Mouse (Mus musculus): ENCODE measurements around the gene Whrn. TPM values are rescaled to one million over a fixed set of nuclear protein-coding genes. Genes with fewer than 3 reads are reported as not detected.

Gene Whrn
- polyA plus RNA-seq, 1 experiment, result not detected

DNA sequence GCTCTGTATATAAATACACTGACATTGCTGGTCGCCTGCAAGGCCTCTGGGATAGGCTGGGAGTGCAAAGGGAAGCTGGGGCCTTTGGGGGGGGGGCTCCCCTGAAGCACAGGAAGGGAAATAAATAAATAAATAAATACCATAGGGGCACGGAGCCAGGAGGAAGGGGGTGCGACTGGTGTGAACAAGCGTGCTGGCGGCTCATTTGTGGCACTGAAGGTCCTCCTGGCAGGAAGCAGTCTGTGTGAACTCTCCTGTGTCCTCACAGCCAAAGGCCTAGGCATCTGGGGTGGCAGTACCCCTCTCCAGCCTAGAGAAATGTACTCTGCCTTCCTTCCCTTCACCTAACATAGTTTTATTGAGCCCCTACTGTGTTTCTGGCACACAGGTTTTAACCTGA, 80.8 kb downstream of the Whrn start:
- TF ChIP-seq CTCF (IDR thresholded peaks at IDR 0.05; ENCODE audit: low read depth, low read length) (no peak), POLR2A (IDR thresholded peaks at IDR 0.05; ENCODE audit: borderline replicate concordance, low read depth, low read length) (no peak)
- Histone ChIP-seq H3K27ac (ENCODE audit: insufficient read depth, low read depth, low read length) (no peak overlapping the region), H3K4me1 (ENCODE audit: control insufficient read depth, insufficient read depth, low read length) (peaks cover 2% of the 10 kb centered on the region; the same call in 1 of the 2 replicates), H3K4me3 (ENCODE audit: insufficient read depth, low read length) (no peak overlapping the region)

- Histone ChIP-seq H3K4me1 (ENCODE audit: control insufficient read depth, insufficient read depth, low read length) (peaks cover 15% of the 10 kb centered on the region), H3K27ac (ENCODE audit: insufficient read depth, low read depth, low read length) (no peak overlapping the region), H3K4me3 (ENCODE audit: insufficient read depth, low read length) (no peak overlapping the region)
- no peak for TF ChIP-seq POLR2A (IDR thresholded peaks at IDR 0.05; ENCODE audit: borderline replicate concordance, low read depth, low read length)
- TF ChIP-seq CTCF (IDR thresholded peaks at IDR 0.05; ENCODE audit: low read depth, low read length), result no peak
Measured at GRCm38 (mm10) chr4:63411222-63411621, 84.6 kb downstream of the Whrn start.

DNA sequence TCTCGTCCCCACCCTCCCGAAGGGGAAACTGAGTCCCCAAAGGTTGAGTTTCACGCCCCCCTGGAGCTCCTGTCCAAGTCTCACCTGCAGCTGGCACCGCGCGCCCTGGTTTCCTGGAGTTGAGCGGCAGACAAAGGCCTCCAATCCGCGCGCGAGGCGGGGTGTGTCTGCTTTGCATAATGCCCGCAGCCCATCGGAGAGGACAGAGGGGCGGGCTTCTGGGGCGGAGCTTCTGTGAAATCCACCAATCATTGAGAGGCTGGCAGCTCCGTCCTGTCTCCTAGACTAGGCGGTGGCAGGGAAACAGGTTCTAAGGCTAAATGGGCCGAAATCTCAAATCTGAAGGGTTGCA, 85.2 kb downstream of the Whrn start:
- TF ChIP-seq POLR2A (IDR thresholded peaks at IDR 0.05; ENCODE audit: borderline replicate concordance, low read depth, low read length), result no peak
- TF ChIP-seq CTCF (IDR thresholded peaks at IDR 0.05; ENCODE audit: low read depth, low read length), result no peak
- peak overlapping the region; percentile 26; the same call in 1 of the 2 replicates for H3K27ac ChIP-seq (ENCODE audit: insufficient read depth, low read depth, low read length)
- peaks cover 18% of the 10 kb centered on the region for H3K4me1 ChIP-seq (ENCODE audit: control insufficient read depth, insufficient read depth, low read length)
- peak overlapping the region; percentile 79 for H3K4me3 ChIP-seq (ENCODE audit: insufficient read depth, low read length)

DNA sequence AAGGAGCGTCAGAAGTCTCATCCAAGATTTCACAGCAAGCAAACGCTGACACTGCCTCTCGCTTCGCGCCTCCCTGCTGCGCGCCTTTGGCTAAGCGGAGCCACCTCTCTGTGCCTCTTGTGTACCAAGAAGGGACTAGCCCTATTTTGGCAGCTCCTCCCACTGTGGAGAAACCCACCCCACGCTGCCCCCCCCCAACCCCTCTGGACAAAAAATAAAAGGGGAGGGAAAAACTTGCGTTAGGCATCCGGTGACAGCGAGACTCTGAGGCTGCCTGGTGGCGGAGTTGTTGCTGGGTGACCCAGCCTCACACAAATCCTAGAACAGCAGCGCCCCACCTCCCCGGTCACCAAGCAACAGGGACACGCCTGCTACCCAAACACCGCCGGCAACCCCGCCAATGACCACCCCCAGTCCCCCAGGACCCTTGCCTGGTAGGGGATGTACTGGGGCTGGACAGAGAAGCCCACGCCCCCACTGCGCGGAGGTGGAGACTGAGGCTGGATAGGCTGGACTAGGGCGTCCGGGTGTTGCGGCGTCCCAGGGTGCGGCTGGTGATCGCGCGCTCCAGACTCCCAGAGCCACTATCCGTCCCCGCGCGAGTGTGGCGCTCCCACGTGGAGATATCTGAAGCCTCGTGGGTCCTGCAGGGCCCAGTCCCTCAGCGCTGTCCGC, 85.7 kb downstream of the Whrn start:
- H3K27ac ChIP-seq (ENCODE audit: insufficient read depth, low read depth, low read length), result peak overlapping the region; percentile 38
- peak overlapping the region; percentile 79 for H3K4me3 ChIP-seq (ENCODE audit: insufficient read depth, low read length)
- H3K4me1 ChIP-seq (ENCODE audit: control insufficient read depth, insufficient read depth, low read length), result peaks cover 18% of the 10 kb centered on the region
- TF ChIP-seq POLR2A (IDR thresholded peaks at IDR 0.05; ENCODE audit: borderline replicate concordance, low read depth, low read length), result no peak
- no peak; the same call in 1 of the 2 replicates for TF ChIP-seq CTCF (IDR thresholded peaks at IDR 0.05; ENCODE audit: low read depth, low read length)

- H3K4me3 ChIP-seq (ENCODE audit: insufficient read depth, low read length), result peak overlapping the region; percentile 79
- H3K27ac ChIP-seq (ENCODE audit: insufficient read depth, low read depth, low read length), result peak overlapping the region; percentile 38
- no peak for TF ChIP-seq POLR2A (IDR thresholded peaks at IDR 0.05; ENCODE audit: borderline replicate concordance, low read depth, low read length)
- no peak for TF ChIP-seq CTCF (IDR thresholded peaks at IDR 0.05; ENCODE audit: low read depth, low read length)
- peaks cover 23% of the 10 kb centered on the region for H3K4me1 ChIP-seq (ENCODE audit: control insufficient read depth, insufficient read depth, low read length)
Measured at GRCm38 (mm10) chr4:63409317-63409907, 86.4 kb downstream of the Whrn start.

DNA sequence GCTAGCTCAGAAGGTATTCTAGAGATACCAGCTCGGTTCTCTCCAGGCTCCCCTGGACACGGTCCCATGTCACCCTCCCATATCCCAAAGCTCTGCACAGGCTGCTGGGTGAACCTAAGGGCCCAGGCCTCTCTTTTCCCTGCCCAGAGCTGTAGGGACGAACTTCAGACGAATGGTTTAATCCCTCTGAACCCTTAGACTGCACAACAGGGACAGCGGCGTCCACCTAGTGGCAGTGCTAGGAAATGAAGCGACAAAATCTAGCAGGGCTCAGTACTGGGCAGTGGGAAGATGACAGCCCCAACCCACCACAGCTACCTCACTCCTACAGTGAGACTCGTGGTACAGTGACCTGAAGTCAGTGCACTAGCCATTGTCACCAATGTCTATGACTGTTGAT, 87.1 kb downstream of the Whrn start:
- Histone ChIP-seq H3K27ac (ENCODE audit: insufficient read depth, low read depth, low read length) (no peak overlapping the region), H3K4me1 (ENCODE audit: control insufficient read depth, insufficient read depth, low read length) (peaks cover 30% of the 10 kb centered on the region), H3K4me3 (ENCODE audit: insufficient read depth, low read length) (peak overlapping the region; percentile 79; the same call in 1 of the 2 replicates)
- TF ChIP-seq CTCF (IDR thresholded peaks at IDR 0.05; ENCODE audit: low read depth, low read length), result peak; percentile 36; the same call in 1 of the 2 replicates
- TF ChIP-seq POLR2A (IDR thresholded peaks at IDR 0.05; ENCODE audit: borderline replicate concordance, low read depth, low read length), result no peak

DNA sequence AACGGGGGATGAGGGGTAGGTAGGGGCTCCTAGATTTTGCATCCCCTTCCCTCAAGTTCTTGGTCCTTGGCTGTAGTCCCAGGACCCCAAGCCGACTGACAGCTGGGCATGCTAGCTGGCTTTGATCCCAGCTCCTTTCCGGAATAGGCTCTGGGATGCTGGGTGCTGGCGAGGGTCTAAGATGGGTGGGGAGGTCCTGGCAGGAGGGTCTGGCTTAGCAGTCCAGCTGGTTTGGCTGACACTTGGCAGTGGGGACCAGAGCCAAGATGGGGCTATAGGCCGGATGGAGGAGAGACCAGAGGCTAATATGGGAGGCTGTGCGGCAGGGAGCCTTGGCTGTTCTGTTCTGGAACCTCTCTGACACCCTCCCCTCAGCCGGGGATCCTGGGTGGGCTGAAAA, 87.5 kb downstream of the Whrn start:
- Histone ChIP-seq H3K4me3 (ENCODE audit: insufficient read depth, low read length) (no peak overlapping the region), H3K27ac (ENCODE audit: insufficient read depth, low read depth, low read length) (no peak overlapping the region), H3K4me1 (ENCODE audit: control insufficient read depth, insufficient read depth, low read length) (peaks cover 33% of the 10 kb centered on the region)
- no peak for TF ChIP-seq CTCF (IDR thresholded peaks at IDR 0.05; ENCODE audit: low read depth, low read length)
- no peak for TF ChIP-seq POLR2A (IDR thresholded peaks at IDR 0.05; ENCODE audit: borderline replicate concordance, low read depth, low read length)

GRCm38 (mm10) chr4:63405683-63406082, 90.1 kb downstream of the Whrn start:
- Histone ChIP-seq H3K4me3 (ENCODE audit: insufficient read depth, low read length) (no peak overlapping the region), H3K27ac (ENCODE audit: insufficient read depth, low read depth, low read length) (no peak overlapping the region), H3K4me1 (ENCODE audit: control insufficient read depth, insufficient read depth, low read length) (peaks cover 31% of the 10 kb centered on the region)
- TF ChIP-seq CTCF (IDR thresholded peaks at IDR 0.05; ENCODE audit: low read depth, low read length) (no peak), POLR2A (IDR thresholded peaks at IDR 0.05; ENCODE audit: borderline replicate concordance, low read depth, low read length) (no peak)

DNA sequence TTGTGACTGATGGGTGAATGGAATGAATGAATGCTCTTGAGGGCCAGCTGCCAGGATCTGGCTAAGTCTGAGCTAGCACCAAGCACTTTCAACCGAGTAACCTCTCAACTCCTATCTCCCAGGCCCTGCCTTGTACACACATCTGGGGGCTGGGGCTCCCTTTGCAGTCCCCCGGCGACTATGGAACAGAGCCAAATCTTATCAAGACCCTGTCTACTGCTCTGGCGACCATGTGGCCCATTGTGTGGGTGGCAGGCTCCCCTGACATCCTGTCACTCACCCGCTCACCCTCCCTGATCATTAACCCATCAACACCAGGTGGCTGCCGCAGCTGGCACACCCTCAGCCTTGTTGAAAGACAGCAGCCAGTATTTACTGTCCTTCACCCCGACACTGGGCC, 90.7 kb downstream of the Whrn start:
- no peak overlapping the region for H3K4me3 ChIP-seq (ENCODE audit: insufficient read depth, low read length)
- peaks cover 36% of the 10 kb centered on the region for H3K4me1 ChIP-seq (ENCODE audit: control insufficient read depth, insufficient read depth, low read length)
- no peak overlapping the region for H3K27ac ChIP-seq (ENCODE audit: insufficient read depth, low read depth, low read length)
- TF ChIP-seq POLR2A (IDR thresholded peaks at IDR 0.05; ENCODE audit: borderline replicate concordance, low read depth, low read length) (no peak), CTCF (IDR thresholded peaks at IDR 0.05; ENCODE audit: low read depth, low read length) (no peak)

DNA sequence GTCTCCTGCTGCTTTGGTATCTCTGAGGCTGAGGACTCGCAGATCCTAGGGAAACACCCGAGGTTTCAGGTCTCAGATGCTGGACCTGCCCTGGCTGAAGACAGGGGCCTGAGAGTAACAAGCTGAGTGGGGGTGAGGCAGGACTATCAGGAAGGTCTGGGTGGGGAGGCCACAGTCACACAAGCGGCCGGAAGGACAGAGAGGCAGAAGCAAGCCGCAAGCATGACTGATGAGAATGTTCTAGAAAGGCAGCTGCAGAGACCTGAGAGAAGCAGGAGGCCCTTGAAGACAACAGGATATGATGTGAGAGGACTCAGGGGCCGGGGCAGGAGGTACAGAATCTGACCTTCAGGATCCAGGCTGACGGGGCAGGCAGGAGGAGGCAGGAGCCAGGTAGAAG, 91.6 kb downstream of the Whrn start:
- peak overlapping the region; percentile 86; the same call in 1 of the 2 replicates for H3K27ac ChIP-seq (ENCODE audit: insufficient read depth, low read depth, low read length)
- no peak overlapping the region for H3K4me3 ChIP-seq (ENCODE audit: insufficient read depth, low read length)
- peaks cover 40% of the 10 kb centered on the region for H3K4me1 ChIP-seq (ENCODE audit: control insufficient read depth, insufficient read depth, low read length)
- TF ChIP-seq POLR2A (IDR thresholded peaks at IDR 0.05; ENCODE audit: borderline replicate concordance, low read depth, low read length) (no peak), CTCF (IDR thresholded peaks at IDR 0.05; ENCODE audit: low read depth, low read length) (no peak)

All from bone marrow macrophage, adult 2 months (primary cell).